Mouse (Mus musculus) ovary, postnatal 10 days (tissue): ENCODE data around the gene Ola1.

ENCODE experiments used
- DNase-seq: peaks from one replicate; pipeline ENCODE4 v3.0.0; 2022; ENCODE audit warnings: low spot score

Gene Ola1

DNA sequence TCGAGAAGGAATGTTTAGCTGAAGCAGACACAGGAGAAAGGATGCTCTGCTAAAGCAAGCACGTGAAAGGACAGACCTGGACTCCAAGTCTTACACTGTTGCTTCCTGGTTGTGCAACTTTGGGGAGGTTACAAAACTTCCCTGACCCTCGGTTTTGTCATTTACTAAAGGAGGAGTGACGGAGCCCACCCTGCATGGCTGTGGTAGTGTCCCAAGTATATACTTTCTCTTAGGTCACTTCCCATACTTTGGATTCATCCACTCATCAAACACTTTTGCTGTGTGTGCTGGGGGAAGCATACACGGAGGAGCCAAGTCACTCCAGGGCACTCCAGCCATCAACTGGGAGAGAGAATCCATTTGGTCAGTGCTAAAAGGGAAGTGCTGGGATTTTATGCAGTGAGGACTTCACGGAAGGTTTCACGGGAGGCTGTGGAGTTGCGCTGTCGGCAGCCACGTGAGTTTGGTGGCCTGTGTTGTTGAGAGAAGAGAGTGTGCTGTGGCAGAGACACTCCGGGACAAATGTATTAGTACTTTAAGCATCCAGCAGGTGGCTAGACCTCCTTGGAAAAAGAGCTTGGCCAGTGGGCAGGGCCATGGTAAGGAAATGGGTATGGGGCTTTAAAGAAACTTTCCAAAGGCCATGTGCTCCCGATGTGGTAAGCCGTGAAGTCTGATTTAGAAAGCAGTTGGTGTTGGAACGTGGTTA is 154.7 kb downstream of the Ola1 start:
- no peak for DNase-seq

DNA sequence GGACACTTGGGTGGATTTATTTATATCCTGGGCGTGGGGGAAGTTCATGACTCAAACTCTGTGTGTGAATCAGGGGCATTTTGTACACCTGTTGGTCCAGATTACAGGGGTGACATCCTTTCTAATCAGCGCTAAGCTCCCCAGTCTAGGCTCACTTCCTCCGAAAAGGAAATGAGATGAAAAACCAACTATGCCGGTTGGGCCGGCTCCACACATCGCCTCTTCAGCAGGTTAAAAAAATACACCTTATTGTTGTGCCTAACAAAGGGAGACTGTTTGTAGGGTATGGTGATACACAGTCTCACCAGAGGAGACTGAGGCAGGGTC is 158.5 kb downstream of the Ola1 start:
- DNase-seq = no peak

DNA sequence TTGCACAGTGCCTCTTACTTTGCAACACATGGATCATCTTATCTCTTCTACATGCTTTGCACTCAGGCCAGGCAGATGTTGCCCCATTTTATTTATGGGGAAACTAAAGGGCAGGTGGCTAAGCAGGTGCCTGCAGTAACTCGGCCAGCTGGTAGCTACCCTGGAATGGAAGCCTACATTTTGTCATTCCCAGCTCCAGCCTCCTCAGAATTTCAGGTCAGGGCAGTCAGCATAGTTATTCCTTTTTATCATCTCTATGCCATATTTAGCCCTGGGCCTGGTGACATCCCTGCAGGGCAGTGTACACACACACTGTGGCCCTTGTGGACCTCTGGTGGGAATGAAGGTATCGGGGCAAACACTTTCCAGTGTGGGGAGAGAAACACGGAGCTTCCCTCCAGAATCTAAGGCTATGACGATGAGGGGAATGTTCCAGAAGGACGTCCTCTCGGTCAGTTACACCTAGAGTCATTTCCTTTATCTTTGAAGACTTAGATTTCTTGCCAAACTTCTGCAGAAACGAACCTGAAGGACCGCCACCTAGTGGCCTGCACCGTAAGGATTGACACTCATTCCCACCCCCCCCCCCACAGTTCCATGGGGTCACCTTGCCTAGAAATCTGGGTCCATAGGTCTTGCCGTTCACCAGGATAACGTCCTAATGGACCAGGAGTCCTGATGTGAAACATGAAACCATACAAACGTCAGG is 159.0 kb downstream of the Ola1 start:
- no peak for DNase-seq

DNA sequence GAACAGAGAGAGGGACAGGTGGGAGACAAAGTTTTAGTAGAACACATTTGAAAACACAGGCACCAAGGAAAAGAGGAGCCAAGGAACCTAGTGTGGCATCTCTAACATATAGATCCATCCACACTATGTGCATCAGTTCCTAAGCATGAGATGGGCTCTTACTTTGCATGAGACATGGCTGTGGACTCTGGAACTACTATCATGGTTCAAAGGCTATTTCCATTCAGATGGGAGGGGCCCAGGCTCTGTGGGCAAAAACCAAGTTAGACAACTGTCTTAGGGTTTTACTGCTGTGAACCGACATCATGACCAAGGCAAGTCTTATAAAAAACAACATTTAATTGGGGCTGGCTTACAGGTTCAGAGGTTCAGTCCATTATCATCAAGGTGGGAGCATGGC is 160.4 kb downstream of the Ola1 start:
- DNase-seq = no peak

DNA sequence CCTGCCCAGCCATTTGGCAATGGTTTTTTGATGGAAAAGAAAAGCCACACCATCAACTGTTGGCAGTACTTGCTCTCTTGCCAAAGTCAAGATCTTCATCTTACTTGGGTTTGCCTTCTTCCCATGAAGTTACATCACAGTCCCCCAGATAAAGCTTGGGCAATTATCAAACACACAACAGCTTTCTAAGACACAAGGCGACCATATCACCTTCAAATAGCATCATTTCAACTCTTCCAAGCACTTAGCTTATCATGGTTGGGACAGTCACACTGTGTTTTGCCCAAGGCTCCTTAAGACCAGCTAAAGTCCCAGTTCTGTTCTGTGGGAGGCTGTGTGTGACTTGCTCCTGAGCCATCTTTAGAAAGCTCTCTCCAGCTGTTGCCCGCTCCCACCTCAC is 161.1 kb downstream of the Ola1 start:
- no peak for DNase-seq

DNA sequence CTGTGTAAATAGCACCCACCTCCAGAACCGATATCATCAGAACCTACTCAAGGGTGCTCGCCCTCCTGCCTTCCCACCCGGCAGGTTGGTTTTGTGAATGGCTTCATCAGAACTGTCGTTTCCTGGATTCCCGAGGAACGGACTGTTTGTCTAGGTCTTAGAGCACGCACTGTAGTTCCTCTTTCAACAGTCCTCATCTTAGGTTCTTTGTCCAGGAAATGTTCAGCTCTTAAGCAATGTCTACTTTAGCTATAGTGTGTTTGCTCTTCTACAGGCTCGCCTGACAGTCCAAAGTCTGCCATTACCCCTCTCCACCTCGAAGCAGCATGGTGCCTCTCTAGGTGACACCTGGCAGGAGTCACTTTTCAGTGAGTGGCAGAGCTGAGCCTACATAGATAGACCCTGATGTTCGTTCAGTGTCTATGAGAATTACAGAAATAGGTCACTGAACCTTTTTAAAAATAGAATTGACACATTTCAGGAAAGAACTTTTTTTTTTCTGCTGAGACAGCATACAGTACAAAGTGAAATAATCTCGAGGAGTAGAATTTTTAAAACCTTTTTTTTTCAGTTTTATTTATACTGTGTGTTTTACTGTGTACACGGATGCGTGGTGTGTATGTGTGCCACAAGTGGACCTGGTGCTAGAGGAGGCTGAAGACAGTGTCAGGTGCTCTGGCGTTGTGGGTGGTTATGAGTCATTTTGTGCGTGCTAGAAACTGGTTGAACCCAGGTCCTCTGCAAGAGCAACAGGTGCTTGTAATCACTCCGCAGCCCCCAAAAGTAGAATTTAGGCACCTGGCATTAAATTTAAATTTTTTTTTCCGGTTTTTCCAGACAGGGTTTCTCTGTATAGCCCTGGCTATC is 162.4 kb downstream of the Ola1 start:
- DNase-seq = no peak

DNA sequence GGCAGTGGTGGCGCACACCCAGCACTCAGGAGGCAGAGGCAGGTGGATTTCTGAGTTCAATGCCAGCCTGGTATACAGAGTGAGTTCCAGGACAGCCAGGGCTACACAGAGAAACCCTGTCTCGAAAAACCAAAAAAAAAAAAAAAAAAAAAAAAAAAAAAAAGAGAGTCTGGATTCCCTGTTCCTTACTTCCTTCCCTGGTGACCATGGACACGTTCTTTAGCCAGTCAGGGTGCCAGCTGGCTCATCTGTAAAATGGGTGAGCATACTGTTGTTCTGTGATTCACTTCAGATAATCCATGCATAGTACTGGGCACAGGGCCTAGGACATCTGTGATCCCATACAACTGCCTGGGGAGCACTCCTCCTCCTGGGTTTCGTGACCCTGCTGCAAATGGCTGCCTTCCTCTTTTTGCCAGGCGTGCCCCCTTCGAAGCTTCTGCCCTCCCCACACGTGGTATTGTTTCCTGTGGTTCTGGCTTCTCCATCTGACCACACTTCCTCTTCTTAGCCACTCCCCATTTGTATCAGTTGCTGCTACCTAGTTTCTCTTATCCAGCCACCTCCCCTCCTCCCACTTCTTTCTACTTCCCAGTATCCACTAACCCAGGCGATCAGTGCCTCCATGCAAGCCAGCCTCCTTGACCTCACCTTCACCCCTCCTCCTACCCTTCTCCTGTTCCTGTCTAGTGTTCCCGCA is 164.8 kb downstream of the Ola1 start:
- no peak for DNase-seq

DNA sequence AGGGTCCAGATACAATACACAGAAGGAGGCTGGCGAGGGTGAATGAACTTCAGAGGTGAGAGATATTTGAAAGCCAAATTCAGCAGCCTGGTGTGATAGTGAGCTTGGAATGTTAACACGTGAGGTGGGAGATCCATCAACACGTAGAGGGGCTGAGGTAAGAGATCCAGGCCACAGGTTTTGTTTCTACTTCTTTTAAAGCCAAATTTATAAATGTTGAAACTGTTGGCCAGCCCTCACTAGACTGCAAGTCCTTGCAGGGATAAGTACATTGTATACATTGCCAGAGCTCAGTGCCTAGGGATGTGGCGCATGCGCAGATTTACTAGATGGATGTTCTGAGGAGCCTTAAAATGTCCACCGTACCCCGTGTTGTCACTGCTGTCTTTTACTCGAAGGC is 168.3 kb downstream of the Ola1 start:
- no peak for DNase-seq

DNA sequence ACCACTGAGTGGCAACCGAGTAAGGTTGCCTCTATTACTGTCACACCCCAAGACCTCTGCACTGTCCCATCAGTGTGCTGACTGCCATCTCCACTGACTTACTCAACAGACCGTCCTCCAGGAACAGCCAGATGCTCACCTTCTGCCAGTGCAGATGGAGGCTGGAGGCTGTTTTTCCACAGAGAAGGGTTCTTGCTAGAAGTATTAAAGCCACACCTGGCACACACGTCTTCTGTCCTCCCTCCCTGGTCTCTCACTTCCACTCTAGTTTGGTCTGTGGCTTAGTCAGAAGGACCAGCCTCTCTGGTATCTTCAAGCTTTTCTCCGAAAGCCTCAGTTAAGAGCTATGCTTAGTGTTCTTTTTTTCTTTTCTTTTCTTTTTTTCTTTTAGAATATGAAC is 168.7 kb downstream of the Ola1 start:
- DNase-seq = no peak

DNA sequence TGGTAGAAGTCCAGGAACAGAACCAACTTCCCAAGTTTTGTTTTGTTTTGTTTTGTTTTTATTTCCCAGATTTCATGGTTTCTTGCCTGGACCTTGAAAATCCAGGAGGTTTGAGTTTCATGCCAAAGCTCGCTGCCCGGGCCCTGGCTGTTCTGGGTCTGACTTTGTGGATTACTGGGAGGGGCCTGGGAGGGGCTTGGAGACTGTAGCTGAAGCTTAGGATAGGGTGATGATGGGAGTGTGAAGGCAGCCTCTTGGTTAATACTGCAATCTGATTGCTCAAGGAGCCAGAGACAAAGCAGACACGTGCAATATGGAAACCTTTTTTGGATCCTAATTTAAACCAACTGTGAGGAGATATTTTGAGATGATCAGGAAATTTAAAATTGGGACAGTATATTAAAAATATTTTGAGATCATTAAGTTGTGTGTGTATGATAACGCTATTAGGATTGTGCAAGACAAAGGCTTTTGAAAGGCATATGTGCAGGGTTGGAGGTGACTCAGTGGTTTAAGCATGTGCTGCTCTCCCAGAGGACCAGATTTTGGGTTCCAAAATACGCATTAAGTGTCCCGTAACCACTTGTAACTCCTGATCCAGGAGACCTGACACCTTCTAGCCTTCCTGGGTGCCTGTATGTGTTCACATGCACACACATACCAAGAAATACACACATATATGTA is 169.6 kb downstream of the Ola1 start:
- DNase-seq = no peak

DNA sequence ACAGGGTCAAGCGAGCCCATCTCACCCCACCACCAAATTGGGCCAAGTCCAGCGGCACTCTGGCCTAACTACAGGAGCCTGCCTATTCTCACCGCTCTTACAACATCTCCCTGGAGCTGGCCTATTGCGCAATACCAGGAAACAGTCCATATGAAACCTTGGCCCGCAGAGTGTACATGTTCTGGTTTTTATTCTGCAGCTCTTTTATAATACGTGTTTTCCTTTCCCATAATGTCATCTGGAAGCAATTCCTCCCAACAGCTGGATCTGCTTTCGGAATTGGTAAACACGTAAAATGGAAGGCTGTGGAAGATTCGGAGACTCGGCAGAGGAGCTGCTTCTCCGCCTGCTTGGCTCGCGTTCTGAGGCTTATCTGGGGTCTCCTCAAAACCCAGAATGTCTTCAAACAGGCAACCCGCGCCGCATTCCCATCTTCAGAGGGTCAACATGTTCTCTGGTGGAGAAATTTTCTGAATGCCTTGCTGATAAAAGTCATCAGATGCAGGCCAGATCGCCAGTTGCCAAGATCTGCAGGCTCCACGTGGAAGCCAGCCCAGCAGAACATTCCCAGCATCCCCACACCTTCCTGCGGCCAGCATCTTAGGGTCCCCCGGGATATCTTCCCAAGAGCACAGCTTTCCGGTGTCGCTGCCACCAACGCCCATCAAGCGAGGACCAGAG is 171.5 kb downstream of the Ola1 start:
- peak; percentile 48 for DNase-seq

DNA sequence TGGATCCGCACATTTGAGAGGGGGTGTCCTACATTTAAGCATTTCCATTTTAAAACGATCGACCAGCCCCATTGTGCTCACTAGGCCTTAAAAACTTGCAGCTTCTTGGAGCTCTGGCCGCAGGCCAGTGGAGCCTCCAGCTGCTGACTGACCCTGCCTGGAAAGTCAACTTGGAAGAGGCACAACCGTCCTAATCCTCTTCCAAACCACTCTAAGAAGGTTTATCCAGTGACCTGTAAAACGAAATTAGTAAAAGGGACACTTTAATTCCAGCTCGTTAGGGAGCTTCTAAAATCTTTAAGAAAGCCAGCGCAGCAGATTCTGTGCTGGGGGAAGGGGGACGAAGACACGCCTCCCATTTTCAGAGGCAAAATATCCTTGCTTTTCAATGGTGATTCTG is 172.1 kb downstream of the Ola1 start:
- DNase-seq = peak; percentile 49

DNA sequence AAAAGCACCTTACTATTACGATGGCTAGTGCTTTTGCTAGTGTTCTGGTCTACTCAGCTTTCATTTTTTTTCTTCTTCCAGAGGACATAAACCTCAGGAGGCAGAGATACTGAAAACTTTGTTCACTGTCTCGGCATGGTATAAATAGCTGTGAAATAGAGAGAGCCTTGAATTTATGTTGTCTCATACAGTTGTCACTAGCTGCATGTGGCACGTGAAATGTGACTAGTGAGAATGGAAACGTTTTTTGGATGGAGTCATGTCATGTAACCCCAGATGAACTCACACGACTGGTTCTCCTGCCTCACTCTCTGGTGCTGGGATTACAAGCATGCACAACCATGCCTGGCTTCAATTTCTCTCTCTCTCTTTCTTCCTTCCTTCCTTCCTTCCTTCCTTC is 173.2 kb downstream of the Ola1 start:
- DNase-seq = no peak
